ENCODE assay signal across 17 mouse cellular contexts in genomic region chr11:107950211-107950610, GRCm38 (mm10). TPM values are rescaled to one million over a fixed set of nuclear protein-coding genes. Genes with fewer than 3 reads are reported as not detected.
DNase-seq lines count a peak whose midpoint lies in the region; ATAC-seq lines count a peak whose summit lies in the region.
"Had no signal": no experiment of that assay in that cellular context is flagged by ENCODE, and none has a peak within 500 bp of the region (broad histone marks: within the 10 kb centered on the region; RNA-seq: fewer than 3 reads in every experiment).

No protein-coding gene starts in this region.

- DNase-seq in kidney, adult 18-20 months: peak; percentile 22
- DNase-seq in gastrocnemius, postnatal 14 days: peak; percentile 33
- DNase-seq in kidney, adult 9 months: peak; percentile 19
- DNase-seq in c-Kit-positive CD71-positive TER-119-positive erythroid progenitor cells, embryonic 14.5 days (ENCODE audit: low spot score): no peak
- DNase-seq in lung, postnatal 4 days: no peak
- DNase-seq: adrenal gland, postnatal 10 days; liver, embryonic 13.5 days had no signal

- no peaks in the 10 kb centered on the region for H3K27me3 ChIP-seq in forebrain, embryonic 15.5 days
- no peaks in the 10 kb centered on the region for H3K27me3 ChIP-seq in forebrain, embryonic 13.5 days
- H3K27me3 ChIP-seq in kidney, embryonic 15.5 days: no peaks in the 10 kb centered on the region
- H3K27me3 ChIP-seq: embryonic facial prominence, embryonic 15.5 days; heart, embryonic 15.5 days; liver, embryonic 13.5 days had no signal

- H3K4me1 ChIP-seq in forebrain, embryonic 15.5 days: peaks cover 31% of the 10 kb centered on the region
- peaks cover 22% of the 10 kb centered on the region; the same call in 1 of the 2 replicates for H3K4me1 ChIP-seq in forebrain, embryonic 13.5 days
- peaks cover 8% of the 10 kb centered on the region for H3K4me1 ChIP-seq in kidney, embryonic 15.5 days
- H3K4me1 ChIP-seq: embryonic facial prominence, embryonic 15.5 days; liver, embryonic 13.5 days had no signal

- H3K36me3 ChIP-seq in forebrain, embryonic 15.5 days: no peaks in the 10 kb centered on the region
- H3K36me3 ChIP-seq in forebrain, embryonic 13.5 days (ENCODE audit: poor library complexity, severe bottlenecking): no peaks in the 10 kb centered on the region; the same call in 1 of the 2 replicates
- H3K36me3 ChIP-seq in kidney, embryonic 15.5 days: peaks cover 16% of the 10 kb centered on the region
- H3K36me3 ChIP-seq: liver, embryonic 13.5 days; midbrain, embryonic 10.5 days had no signal

- 62% methylated on average over 9 of the region's 9 CpGs for WGBS in forebrain, embryonic 15.5 days
- WGBS in forebrain, embryonic 13.5 days: 70% methylated on average over 9 of the region's 9 CpGs
- 34% methylated on average over 9 of the region's 9 CpGs for WGBS in kidney, embryonic 15.5 days

- peak overlapping the region; percentile 25; the same call in 1 of the 2 replicates for H3K27ac ChIP-seq in forebrain, embryonic 15.5 days (replicated peaks)
- H3K27ac ChIP-seq in forebrain, embryonic 13.5 days: no peak overlapping the region
- no peak overlapping the region for H3K27ac ChIP-seq in kidney, embryonic 15.5 days
- H3K27ac ChIP-seq: embryonic facial prominence, embryonic 15.5 days; heart, embryonic 15.5 days; liver, embryonic 13.5 days; midbrain, embryonic 10.5 days had no signal

- no peak overlapping the region for H3K9ac ChIP-seq in forebrain, embryonic 15.5 days (replicated peaks)
- no peak overlapping the region for H3K9ac ChIP-seq in forebrain, embryonic 13.5 days
- H3K9ac ChIP-seq in kidney, embryonic 15.5 days: no peak overlapping the region
- H3K9ac ChIP-seq: embryonic facial prominence, embryonic 15.5 days; heart, embryonic 15.5 days; liver, embryonic 13.5 days had no signal

- H3K4me3 ChIP-seq in forebrain, embryonic 15.5 days: no peak overlapping the region
- no peak overlapping the region for H3K4me3 ChIP-seq in forebrain, embryonic 13.5 days
- no peak overlapping the region for H3K4me3 ChIP-seq in kidney, embryonic 15.5 days (replicated peaks)
- H3K4me3 ChIP-seq: embryonic facial prominence, embryonic 15.5 days; heart, embryonic 15.5 days; liver, embryonic 13.5 days; midbrain, embryonic 10.5 days had no signal

- no peak for ATAC-seq in forebrain, embryonic 15.5 days (replicated peaks)
- no peak for ATAC-seq in forebrain, embryonic 13.5 days
- ATAC-seq in kidney, embryonic 15.5 days (replicated peaks; ENCODE audit: low FRiP score): no peak
- ATAC-seq: inflammation-experienced regulatory T-cells, adult 6 months; lung, postnatal 0 days had no signal

- no peak overlapping the region for H3K4me2 ChIP-seq in forebrain, embryonic 15.5 days (replicated peaks)
- no peak overlapping the region for H3K4me2 ChIP-seq in forebrain, embryonic 13.5 days
- H3K4me2 ChIP-seq in kidney, embryonic 15.5 days: no peak overlapping the region
- H3K4me2 ChIP-seq: embryonic facial prominence, embryonic 15.5 days; heart, embryonic 15.5 days; liver, embryonic 13.5 days had no signal

- intact Hi-C loops in gastrocnemius, postnatal 14 days (cut with DNase I; ENCODE audit: low total_unique reads): no loop called here

- no peaks in the 10 kb centered on the region for H3K9me3 ChIP-seq in forebrain, embryonic 15.5 days
- H3K9me3 ChIP-seq in forebrain, embryonic 13.5 days (replicated peaks): no peaks in the 10 kb centered on the region
- no peaks in the 10 kb centered on the region for H3K9me3 ChIP-seq in kidney, embryonic 15.5 days (replicated peaks)
- H3K9me3 ChIP-seq: embryonic facial prominence, embryonic 15.5 days; heart, embryonic 15.5 days; liver, embryonic 13.5 days; midbrain, embryonic 10.5 days had no signal

RNA-seq across cellular contexts. Expression of gene Cacng5, which starts 35.4 kb away (rescaled TPM):
- 5.6 and 7.2 TPM in 2 replicates for polyA plus RNA-seq in forebrain, embryonic 15.5 days (2015; fragmentation: Nextera tagmentation; extraction: Ambion mirVana)
- 1.4 and 2.2 TPM in 2 replicates for polyA plus RNA-seq in forebrain, embryonic 13.5 days (2015; fragmentation: Nextera tagmentation; extraction: Ambion mirVana)
- polyA plus RNA-seq in kidney, embryonic 15.5 days (2015; fragmentation: Nextera tagmentation; extraction: Ambion mirVana): 0.35 and 1.2 TPM in 2 replicates
- under 1 TPM; 0.16 to 0.18 TPM for total RNA-seq in gastrocnemius, postnatal 14 days (2021)
- total RNA-seq: neutrophil, adult 5-6 weeks had no signal
- polyA plus RNA-seq: C2C12; inflammation-experienced regulatory T-cells, adult 6 months; lung, postnatal 0 days had no signal

Comparison
In these comparisons a context has a peak if more than half of its experiments do, and no peak if none do; other contexts are left out.
1. DNase-seq: peak in kidney, adult 18-20 months (single experiment), gastrocnemius, postnatal 14 days (single experiment) and kidney, adult 9 months (single experiment); none in c-Kit-positive CD71-positive TER-119-positive erythroid progenitor cells, embryonic 14.5 days (single experiment) and lung, postnatal 4 days (0 of 2).